Mouse (Mus musculus): ENCODE measurements at regions not wholly inside any gene's neighbourhood (a gene's known extent, or its start where the extent isn't known, plus 50 kb on each side); places are given as distances from the start of the nearest gene placed in this dataset.

GRCm38 (mm10) chr13:70418156-70418555, 219.3 kb downstream of the Ice1 start:
- TF ChIP-seq POLR2A (IDR thresholded peaks at IDR 0.05; ENCODE audit: low read depth, low read length) (no peak), CTCF (IDR thresholded peaks at IDR 0.05; ENCODE audit: extremely low read depth, insufficient read length, insufficient replicate concordance, low read depth, low read length) (no peak)

Data from small intestine, adult 2 months (tissue).